Mouse (Mus musculus) T-helper 1 cell (primary cell): ENCODE measurements at regions not wholly inside any gene's neighbourhood (a gene's known extent, or its start where the extent isn't known, plus 50 kb on each side); places are given as distances from the start of the nearest gene placed in this dataset.

Experiments
- in situ Hi-C: fragments of 300-600 bp; cut with MboI, MseI; formaldehyde crosslinking; loops from one replicate; pipeline ENCODE4 v1.15.1; 2025; ENCODE audit warnings: high pct_unique_total_duplicates

DNA sequence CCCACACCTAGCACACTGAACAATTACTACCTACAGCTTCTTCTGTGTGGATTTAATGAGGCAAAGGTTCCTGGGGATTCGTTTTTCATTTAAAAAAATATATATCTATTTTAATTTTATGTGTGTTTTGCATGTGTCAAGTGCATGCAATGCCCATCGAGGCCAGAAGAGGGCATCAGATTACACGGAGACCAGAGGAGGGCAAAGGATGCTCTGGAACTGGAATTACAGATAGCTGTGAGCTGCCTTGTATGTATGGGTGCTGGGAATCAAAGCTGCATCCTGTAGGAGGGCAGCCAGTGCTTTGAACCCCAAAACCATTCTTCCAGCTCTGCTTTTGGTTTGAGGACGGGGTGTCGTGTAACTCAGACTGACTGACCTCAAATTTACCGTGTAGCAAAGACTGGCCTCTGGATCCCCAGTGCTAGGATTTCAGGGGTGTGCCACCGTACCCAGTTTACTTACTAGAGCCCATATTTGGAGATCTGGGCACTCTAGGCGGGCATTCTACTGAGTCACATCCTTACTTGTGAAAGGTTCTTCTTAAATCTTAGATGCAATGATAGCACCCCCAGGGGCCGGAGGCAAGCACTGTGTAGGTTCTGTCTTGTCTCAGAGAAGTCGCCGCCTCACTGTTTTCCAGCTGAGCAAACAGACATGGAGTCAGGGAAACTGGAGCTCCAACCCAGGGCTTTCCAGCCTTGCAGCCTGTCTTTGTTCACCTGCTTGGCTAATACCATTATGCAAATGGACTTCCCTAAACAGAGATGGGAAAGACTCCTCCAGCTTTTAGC lies 225.6 kb upstream of the Nfe2l3 start:
- in situ Hi-C loops = loop anchor here (5.0 kb wide), 2 partner anchors 155 to 370 kb away; no protein-coding TSS in a partner anchor

DNA sequence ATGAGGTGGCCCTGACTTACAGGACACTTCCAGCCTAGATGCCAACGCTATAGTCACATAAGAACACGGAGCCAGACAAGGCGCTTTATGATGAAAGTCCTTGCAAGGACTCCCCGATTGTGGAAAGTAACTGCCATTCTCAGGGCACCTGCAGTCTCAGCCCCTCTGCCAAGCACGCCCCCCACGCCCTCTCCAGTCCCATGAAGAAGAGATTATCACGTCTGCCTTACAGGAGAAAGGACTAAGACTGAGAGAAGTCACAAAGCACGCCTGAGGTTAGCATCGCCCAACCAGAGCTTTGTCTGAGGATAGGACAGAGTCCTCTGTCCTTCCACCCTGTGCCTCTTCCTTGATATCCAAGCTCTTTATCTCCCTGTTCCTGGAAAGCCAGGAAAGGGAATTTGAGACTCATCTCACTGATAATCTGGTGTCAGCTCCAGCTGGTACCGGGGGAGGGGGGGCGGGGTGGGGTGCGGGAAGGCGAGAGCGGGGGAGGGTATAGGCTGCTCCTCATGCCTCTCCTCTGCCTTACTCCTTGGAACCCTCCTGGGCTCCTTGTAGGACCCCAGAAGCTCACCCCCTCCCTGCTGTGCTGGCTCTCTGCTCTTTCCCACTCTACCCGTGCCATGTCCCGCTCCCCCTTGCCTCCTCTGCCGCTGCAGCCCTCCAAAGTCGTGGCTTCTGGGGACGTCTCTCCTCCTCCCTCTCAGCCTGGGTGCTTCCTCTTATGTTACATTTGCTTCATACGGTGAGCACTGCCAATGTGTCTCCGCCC lies 224.7 kb upstream of the Nfe2l3 start:
- in situ Hi-C loops = loop anchor here (5.0 kb wide), 2 partner anchors 155 to 370 kb away; no protein-coding TSS in a partner anchor

DNA sequence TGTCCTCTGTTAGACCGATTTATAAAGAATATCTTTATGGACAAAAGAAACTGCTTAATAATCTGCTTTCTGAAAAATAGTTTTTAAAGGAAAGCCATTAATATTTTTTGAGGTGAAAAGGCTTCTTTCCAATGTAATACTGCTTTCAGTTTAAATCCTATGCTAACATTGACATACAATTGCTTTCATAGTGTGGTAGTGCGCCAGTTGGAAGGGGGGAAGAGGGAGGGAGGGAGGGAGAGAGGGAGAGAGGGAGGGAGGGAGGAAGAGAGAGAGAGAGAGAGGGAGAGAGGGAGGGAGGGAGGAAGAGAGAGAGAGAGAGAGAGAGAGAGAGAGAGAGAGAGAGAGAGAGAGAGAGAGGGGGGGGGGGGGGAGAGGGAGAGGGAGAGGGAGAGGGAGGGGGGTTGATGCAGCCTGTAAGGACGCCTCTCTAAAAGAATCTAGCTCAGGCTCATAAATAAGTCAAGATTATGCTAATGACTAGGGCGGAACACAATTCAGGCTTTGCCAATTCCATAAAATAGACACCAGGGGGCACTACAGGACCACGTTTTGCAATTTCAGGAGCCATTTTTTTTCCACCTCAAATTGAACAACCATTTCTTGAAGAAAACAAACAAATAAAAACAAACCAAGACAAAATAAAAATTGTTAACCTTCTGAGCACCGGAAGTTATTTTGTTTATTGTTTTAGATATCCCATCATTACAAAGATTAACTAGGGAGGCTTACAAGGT lies 223.6 kb upstream of the Nfe2l3 start:
- in situ Hi-C loops = loop anchor here (5.0 kb wide), 2 partner anchors 153 to 368 kb away; no protein-coding TSS in a partner anchor

DNA sequence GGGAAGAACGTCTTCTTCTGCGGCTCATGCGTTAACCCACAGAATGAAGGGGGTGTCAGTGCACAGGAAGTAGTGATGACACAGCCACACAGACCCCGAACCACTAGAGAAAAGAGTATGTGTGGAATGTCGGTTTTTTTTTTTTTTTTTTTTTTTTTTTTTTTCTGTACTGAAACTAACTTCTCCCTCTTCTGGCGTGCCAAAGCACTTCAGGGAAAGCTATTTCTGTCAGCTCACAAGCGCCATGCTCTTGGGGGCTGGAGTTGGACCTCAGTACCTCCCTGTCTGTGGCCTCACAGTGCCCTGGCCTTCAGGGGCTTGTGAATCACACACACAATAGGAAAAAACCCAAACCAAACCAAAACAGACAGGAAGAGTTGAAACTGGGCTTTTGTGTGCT lies 221.1 kb upstream of the Nfe2l3 start:
- in situ Hi-C loops = loop anchor here (5.0 to 10.0 kb wide), 2 partner anchors 646 to 1837 kb away; no protein-coding TSS in a partner anchor

DNA sequence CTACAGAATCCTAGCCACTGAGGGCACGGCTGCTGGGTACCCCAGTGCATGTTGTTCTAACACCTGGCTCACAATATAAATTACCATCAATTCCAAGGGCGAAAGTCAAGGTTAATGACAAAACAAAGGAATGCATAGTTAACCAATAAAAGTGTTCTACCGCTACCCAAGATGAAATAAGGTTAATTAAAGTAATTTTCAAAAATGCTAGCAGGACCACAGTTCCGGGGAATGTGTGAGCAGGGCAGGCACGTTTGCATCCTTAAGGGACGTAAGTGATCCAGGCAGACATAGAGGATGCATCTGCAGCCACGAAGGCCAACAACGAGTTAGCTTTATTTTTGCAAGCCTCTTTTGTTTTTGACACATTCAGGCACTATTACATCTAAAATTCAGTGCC lies 220.3 kb upstream of the Nfe2l3 start:
- in situ Hi-C loops = loop anchor here (5.0 to 10.0 kb wide), 2 partner anchors 645 to 1837 kb away; no protein-coding TSS in a partner anchor

DNA sequence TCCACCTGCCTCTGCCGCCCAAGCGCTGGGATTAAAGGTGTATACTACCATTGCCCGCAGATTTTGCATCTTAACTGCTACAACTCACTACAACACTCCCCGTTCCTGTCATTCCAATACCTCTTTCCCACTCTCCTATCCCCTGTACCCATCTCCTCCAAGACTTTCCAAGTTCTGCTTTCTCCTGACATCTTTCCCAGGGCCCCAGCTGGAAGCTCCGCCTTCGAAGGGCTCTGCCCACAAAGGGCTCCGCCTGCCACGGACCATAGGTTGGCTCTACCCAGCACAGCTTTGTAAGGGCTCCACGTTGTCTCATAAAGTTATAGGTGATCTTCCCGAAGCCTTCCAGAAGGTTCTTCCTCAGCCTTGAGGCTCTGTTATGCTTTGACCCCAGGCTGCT lies 217.1 kb upstream of the Nfe2l3 start:
- in situ Hi-C loops = loop anchor here (10.0 kb wide), 1 partner anchor 1841 kb away; no protein-coding TSS in a partner anchor

DNA sequence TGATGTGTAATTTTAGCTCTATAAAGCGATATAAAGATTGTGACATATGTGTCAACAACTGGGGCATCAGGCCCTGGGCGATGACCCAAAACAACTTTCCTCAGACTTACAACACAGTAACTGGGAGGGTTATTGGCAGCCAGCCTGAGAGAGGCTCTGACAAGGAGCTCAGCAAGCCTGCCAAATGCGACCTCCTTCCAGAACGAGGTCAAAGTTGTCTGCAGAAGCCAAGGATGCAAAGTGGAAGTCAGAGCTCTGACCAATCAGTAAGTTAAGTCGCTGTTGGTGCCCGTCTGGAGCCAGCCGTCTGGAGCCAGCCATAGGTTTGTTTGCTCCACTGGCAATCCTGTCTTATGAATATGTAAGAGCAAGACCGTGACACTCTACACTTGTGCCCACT lies 216.0 kb upstream of the Nfe2l3 start:
- in situ Hi-C loops = loop anchor here (10.0 kb wide), 1 partner anchor 1842 kb away; no protein-coding TSS in a partner anchor

DNA sequence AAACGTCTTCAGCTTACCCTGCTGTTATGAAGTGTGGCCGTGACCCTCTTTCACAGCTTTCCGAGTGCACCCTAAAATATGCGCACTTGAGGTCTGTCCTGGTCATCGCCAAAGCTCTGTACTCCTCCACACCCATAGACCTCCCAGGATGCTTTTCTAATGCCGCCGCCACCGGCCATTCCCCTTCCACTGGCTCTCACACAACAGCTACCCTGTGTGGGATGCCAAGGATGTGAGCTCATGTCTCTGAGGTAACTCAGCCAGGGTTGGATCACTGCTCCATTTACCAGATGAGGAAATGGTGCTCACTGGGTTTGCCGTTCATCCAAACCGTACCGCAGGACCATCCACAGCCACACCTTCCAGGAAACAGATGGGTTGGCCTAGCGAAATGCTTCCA lies 212.8 kb upstream of the Nfe2l3 start:
- in situ Hi-C loops = loop anchor here (10.0 kb wide), 2 partner anchors 555 to 1845 kb away; no protein-coding TSS in a partner anchor

DNA sequence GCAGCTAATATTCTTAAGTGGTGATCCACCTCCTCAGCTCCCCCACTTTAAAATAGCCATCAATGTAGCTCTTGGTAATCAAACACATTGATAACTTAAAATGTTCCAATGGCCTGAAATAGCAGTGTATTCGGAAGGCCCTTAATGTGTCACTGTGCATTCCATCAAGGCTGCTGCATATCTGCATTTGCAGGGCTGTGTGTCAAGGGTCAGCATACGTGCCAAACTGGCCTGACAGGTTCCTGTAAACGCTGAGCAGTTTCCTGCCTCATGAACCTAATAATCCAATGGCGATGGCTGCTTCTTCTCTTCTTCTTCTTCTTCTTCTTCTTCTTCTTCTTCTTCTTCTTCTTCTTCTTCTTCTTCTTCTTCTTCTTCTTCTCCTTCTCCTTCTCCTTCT lies 211.7 kb upstream of the Nfe2l3 start:
- in situ Hi-C loops = loop anchor here (10.0 kb wide), 1 partner anchor 554 kb away; no protein-coding TSS in a partner anchor

DNA sequence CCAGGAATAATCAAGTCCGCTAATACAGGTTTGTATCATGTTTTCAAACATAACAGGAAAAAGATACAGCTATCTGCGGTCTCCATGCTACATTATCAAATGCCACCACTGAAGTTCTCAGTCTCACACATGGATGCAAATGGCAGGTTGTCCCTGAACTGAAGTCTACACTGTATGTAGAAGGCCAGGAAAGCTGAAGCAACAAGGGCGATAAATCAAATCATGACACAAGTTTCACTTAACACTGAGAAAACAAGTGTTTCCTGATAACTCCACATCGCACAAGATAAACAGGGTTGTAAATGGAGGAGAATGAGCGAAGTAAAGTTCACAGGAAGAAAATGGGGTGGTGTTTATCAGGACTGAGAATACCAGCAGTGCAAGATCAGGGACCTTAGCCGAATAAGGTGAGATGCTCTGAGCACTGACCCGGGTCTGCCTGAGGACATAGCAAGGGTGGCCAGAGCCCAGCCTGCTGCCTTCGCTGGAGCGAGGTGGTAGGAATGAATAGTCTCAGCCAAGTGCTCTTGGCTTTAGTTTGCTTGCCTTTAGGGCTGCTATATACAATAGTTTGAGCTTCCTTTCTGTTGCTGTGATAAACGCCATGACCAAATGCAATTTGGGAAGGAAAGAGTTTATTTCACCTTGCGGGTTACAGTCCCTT lies 196.3 kb upstream of the Nfe2l3 start:
- in situ Hi-C loops = no loop called here

DNA sequence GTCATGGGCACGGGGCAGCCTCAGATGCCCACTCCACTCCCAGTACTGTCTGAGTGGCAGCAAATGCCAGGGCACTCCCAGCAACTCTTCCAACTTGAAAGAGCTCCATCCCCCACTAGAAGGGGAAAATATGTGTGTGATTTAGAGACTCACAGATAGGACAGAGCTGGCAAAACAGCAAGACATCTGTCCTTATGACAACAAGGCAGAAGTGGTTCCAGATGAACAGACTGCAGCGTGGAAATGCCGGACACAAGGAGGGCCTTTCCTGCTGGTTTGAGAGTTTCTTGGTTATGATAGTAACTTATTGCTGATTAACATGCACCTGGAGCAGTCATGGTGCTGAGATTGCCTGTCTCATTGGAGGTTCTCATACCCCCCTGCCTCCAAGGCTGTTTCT lies 192.4 kb upstream of the Nfe2l3 start:
- in situ Hi-C loops = no loop called here

DNA sequence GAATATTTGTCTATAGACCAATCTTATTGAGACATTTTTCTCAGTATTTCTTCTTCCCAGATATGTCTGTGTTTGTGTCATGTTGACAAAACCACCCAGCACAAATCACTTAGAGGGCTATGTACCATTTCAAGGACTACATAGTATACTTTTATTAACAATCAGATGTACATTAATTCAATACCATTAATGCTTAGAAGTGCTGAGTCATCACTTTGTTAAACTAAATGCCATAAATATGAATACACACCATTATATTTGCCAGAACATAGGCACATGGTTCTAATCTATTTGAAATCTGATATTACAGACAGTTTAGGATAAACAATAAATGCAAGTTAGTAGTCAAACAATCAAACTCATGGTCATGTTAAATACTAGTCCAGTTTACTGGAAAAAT lies 182.2 kb upstream of the Nfe2l3 start:
- in situ Hi-C loops = no loop called here

DNA sequence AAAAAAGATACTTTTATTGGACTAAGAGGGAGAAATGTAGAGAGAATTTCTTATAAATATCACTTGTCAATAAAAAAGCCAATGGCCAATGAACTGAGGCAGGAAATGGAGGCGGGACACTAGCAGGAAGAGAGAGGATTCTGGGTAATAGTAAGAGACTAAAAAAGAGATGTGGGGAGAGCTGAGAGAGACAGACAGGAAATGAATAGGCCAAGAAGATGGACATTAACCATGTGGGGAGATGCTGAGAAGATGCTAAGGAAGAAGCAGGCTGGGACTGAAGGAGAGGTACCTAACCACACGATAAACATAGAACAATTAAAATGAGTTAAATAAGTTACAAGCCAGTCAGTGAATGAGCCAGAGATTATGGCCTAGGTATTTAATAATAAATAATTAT lies 181.0 kb upstream of the Nfe2l3 start:
- in situ Hi-C loops = no loop called here

DNA sequence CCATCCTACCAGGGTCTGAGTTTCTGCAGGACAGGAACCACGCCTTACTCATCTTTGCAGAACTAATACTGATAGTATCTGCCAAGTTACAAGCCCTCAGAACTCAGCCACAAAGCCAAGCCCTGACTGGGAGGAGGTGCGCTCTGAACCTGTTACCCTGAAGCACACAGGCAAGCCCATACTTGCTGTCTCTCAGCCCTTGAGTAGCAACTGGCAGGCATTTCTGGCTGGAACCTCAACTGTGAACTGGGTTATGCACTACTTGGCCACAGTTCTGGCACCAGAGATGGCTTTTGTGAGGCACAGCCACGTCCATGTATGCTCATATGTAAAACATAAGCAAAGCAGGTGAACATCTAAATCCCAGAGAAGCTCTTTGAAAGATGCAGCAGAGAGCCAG lies 179.7 kb upstream of the Nfe2l3 start:
- in situ Hi-C loops = no loop called here

DNA sequence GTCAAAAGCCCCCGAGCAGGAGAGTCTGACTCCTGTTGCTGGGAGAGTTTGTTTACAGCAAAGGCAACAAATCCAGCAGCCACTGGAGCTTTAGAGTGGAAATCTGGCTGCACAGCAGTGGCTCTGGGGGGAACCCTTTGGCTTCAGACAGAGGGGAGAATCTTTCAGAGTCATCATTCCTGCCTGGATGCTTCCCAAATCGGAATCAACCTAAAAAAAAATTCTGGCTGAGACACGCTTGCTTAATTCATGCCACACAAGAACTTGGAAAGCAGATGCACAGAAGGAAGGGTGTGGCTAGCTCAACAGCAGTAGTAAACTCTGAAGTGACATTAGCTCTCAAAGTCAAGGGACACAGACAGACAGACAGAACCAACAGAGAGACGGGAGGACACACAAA lies 175.8 kb upstream of the Nfe2l3 start:
- in situ Hi-C loops = no loop called here

DNA sequence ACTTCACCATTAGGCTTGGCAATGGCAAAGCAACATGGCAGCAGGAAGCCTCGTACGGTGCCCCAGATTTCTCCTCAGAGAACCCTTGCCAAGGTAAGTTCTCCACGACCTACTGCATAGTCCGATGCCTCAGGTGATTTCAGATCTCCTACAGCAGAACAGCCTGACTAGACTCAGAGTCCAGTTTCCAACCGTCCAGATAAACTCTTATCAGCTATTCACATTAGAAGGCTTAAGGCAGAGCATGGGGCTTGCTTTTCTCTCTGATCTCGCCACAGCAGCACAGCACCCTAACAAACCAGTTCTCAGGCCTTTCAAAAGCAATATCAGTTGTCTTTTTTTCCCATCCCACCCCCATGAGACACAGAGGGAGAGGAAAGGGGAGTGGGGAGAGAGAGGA lies 174.9 kb upstream of the Nfe2l3 start:
- in situ Hi-C loops = no loop called here

DNA sequence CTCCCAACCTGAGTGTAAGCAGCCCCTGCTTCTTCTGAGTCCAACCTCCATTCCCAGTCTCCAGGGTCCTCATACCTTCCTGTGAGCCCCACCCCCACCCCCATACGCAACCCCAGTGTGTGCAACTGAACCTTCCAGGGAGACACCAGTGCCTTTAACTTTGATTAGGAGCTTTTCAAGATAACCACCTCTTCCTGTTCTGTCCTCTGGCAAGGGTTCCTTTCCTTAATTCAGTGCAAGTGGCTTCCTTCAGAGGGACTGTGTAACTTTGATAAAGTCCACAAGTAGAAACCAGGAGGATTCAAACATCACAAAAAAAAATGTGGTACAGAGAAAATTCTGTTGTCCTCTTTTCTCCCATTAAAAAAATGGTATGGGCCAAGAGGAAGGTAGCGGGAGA lies 174.2 kb upstream of the Nfe2l3 start:
- in situ Hi-C loops = no loop called here

DNA sequence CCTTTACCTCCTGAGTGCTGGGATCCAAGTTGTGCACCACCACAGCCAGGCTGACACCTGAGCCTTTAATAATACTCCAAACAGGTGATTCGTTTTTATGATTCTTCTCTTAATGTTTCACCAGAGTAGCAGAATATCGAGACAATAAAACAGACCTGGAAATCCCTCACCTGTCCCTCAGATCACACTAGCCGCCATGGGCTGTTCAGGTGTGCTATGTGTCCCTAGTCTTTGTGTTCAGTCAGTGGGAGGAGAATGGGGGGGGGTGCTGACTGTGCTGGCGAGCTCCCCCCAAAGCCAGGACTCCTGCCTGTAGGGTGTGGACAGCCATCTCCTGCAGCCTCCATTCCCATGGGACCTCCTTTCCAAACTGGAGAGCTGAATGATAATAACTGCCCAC lies 168.9 kb upstream of the Nfe2l3 start:
- in situ Hi-C loops = loop anchor here (5.0 kb wide), 1 partner anchor 36 kb away; no protein-coding TSS in a partner anchor

DNA sequence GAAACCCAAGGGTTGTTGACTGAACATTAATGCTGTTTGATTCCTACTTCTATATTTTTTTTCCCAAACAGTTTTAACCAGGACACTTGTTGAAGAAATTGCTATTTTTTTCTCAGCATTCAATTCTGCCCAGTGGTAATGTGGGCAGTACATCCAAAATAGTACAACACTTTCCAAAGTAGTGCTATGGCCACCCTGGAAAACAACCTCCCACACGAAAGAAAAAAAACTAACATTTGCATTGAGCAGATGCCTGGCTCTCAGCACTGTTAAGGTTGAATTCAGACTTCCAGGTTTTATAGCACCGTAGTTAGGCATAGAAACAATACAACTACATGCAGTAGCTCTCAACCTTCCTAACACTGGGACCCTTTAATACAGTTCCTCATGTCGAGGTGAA lies 167.1 kb upstream of the Nfe2l3 start:
- in situ Hi-C loops = no loop called here

DNA sequence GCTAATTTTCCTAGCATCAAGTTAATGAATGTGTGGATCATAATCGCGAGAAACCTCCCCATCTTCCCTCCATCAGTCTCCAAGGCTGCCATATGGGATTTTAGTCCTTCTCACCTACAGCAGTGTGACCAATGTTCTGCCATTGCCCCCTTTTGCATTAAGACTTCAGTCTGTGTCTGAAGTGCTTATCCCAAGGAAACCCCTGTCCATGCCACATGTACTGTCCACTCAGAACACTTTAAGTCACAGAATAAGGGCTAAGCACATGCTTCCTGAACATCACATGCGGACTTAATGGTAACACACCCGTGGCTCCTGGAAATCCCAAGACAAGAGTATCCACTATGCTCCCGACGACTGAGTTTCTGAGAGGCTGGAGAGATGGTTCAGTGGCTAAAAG lies 165.7 kb upstream of the Nfe2l3 start:
- in situ Hi-C loops = no loop called here

DNA sequence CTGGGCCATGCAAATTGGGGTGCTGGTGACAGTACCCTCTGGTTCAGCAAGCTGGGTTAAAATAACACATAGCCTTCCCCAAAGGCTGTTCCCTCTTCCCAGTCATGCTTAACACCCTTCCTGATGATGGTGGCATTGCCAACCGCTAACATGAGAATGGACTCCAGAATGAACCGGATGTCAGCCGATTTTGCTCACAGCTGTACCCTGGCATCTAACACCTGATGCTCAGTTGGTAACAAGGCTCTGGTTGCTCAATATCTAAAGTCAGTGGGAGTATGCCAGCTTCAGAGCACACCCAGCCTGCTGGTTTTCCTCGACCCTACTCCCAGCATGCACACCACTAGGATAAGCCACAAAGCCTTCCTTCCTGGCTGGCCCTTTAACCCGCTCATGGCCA lies 164.6 kb upstream of the Nfe2l3 start:
- in situ Hi-C loops = no loop called here
